ENCODE assay signal across 15 mouse cellular contexts in the genomic region with DNA sequence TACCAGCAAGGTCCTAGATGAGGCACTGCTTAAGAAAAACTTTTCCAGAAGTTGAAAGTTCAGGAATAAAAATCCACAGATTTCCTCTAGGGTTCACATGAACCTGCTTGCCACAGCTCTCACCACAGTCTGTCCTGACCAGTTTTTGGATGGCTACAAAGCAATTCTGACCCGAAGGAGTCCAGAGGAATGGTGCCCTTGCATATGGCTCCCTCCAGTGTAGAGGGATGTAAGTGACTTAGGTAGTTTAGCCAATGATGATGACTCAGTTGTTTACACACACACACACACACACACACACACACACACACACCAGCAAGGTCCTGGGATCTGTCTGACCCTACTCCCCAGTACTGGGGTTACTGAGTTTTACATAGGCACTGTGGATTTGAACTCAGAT. TPM values are rescaled to one million over a fixed set of nuclear protein-coding genes. Genes with fewer than 3 reads are reported as not detected.
DNase-seq lines count a peak whose midpoint lies in the region; ATAC-seq and TF ChIP-seq lines count a peak whose summit lies in the region.
"Had no signal": no experiment of that assay in that cellular context is flagged by ENCODE, and none has a peak within 500 bp of the region (broad histone marks: within the 10 kb centered on the region; RNA-seq: fewer than 3 reads in every experiment).

No protein-coding gene starts in this region.

- no peaks in the 10 kb centered on the region for H3K36me3 ChIP-seq in forebrain, embryonic 11.5 days (ENCODE audit: control insufficient read depth, insufficient read depth, low read length)
- no peaks in the 10 kb centered on the region for H3K36me3 ChIP-seq in forebrain, embryonic 10.5 days (replicated peaks)
- H3K36me3 ChIP-seq in intestine, postnatal 0 days (ENCODE audit: control insufficient read depth, insufficient read depth): no peaks in the 10 kb centered on the region
- H3K36me3 ChIP-seq in intestine, embryonic 16.5 days (ENCODE audit: control insufficient read depth, insufficient read depth, low read length): no peaks in the 10 kb centered on the region
- H3K36me3 ChIP-seq: embryonic facial prominence, embryonic 12.5 days; heart, embryonic 13.5 days; hindbrain, embryonic 15.5 days; liver, embryonic 13.5 days had no signal

- no peaks in the 10 kb centered on the region for H3K27me3 ChIP-seq in forebrain, embryonic 11.5 days (ENCODE audit: control insufficient read depth, insufficient read depth, low read length)
- no peaks in the 10 kb centered on the region for H3K27me3 ChIP-seq in forebrain, embryonic 10.5 days (ENCODE audit: poor library complexity, severe bottlenecking)
- no peaks in the 10 kb centered on the region; the same call in 1 of the 2 replicates for H3K27me3 ChIP-seq in intestine, postnatal 0 days (replicated peaks; ENCODE audit: control insufficient read depth, insufficient read depth, low read length)
- no peaks in the 10 kb centered on the region for H3K27me3 ChIP-seq in intestine, embryonic 16.5 days (replicated peaks; ENCODE audit: control insufficient read depth, insufficient read depth, low read length)
- H3K27me3 ChIP-seq: embryonic facial prominence, embryonic 12.5 days; hindbrain, embryonic 15.5 days had no signal

- H3K4me1 ChIP-seq in forebrain, embryonic 11.5 days (replicated peaks; ENCODE audit: control insufficient read depth, insufficient read depth, low read length): no peaks in the 10 kb centered on the region
- H3K4me1 ChIP-seq in forebrain, embryonic 10.5 days: no peaks in the 10 kb centered on the region
- no peaks in the 10 kb centered on the region for H3K4me1 ChIP-seq in intestine, postnatal 0 days (replicated peaks; ENCODE audit: control insufficient read depth, insufficient read depth, low read length)
- H3K4me1 ChIP-seq in intestine, embryonic 16.5 days (ENCODE audit: control insufficient read depth, insufficient read depth, low read length): no peaks in the 10 kb centered on the region
- H3K4me1 ChIP-seq: embryonic facial prominence, embryonic 12.5 days; heart, embryonic 13.5 days; hindbrain, embryonic 15.5 days; liver, embryonic 13.5 days had no signal

- peak; percentile 39 for DNase-seq in forebrain, embryonic 11.5 days (ENCODE audit: low spot score)
- DNase-seq in forebrain, embryonic 10.5 days (ENCODE audit: extremely low spot score, low spot score): no peak
- DNase-seq in lung, postnatal 10 days: peak; percentile 36
- no peak for DNase-seq in lung, postnatal 14 days
- DNase-seq in cerebellum, postnatal 10 days: no peak
- DNase-seq: cerebellum, adult 9-10 months; kidney, adult 9 months; liver, embryonic 13.5 days; right cerebral cortex, adult 18-20 months had no signal

- WGBS in forebrain, embryonic 11.5 days: 56% methylated on average over 1 of the region's 1 CpGs
- 68% methylated on average over 1 of the region's 1 CpGs for WGBS in forebrain, embryonic 10.5 days
- WGBS in intestine, postnatal 0 days: 32% methylated on average over 1 of the region's 1 CpGs
- 26% methylated on average over 1 of the region's 1 CpGs for WGBS in intestine, embryonic 16.5 days

- no peak overlapping the region for H3K27ac ChIP-seq in forebrain, embryonic 11.5 days (ENCODE audit: low read depth, low read length)
- no peak overlapping the region for H3K27ac ChIP-seq in forebrain, embryonic 10.5 days
- no peak overlapping the region for H3K27ac ChIP-seq in intestine, postnatal 0 days (ENCODE audit: low read depth, low read length)
- no peak overlapping the region for H3K27ac ChIP-seq in intestine, embryonic 16.5 days (ENCODE audit: low read length)
- H3K27ac ChIP-seq: embryonic facial prominence, embryonic 12.5 days; heart, embryonic 13.5 days; hindbrain, embryonic 15.5 days; liver, embryonic 13.5 days had no signal

- no peak overlapping the region for H3K4me3 ChIP-seq in forebrain, embryonic 11.5 days (ENCODE audit: low read depth, low read length)
- H3K4me3 ChIP-seq in forebrain, embryonic 10.5 days: no peak overlapping the region
- H3K4me3 ChIP-seq in intestine, postnatal 0 days (ENCODE audit: low read depth, low read length): no peak overlapping the region
- no peak overlapping the region for H3K4me3 ChIP-seq in intestine, embryonic 16.5 days (ENCODE audit: low read length)
- H3K4me3 ChIP-seq: embryonic facial prominence, embryonic 12.5 days; heart, embryonic 13.5 days; hindbrain, embryonic 15.5 days; liver, embryonic 13.5 days had no signal

- H3K9ac ChIP-seq in forebrain, embryonic 11.5 days (ENCODE audit: low read length): no peak overlapping the region
- no peak overlapping the region for H3K9ac ChIP-seq in intestine, postnatal 0 days (ENCODE audit: low read depth, low read length)
- no peak overlapping the region for H3K9ac ChIP-seq in intestine, embryonic 16.5 days (ENCODE audit: low read depth, low read length)
- H3K9ac ChIP-seq: embryonic facial prominence, embryonic 12.5 days; heart, embryonic 13.5 days; hindbrain, embryonic 15.5 days; liver, embryonic 13.5 days had no signal

- H3K9me3 ChIP-seq in forebrain, embryonic 11.5 days (ENCODE audit: control insufficient read depth, low read length): no peaks in the 10 kb centered on the region
- H3K9me3 ChIP-seq in forebrain, embryonic 10.5 days: no peaks in the 10 kb centered on the region
- H3K9me3 ChIP-seq in intestine, postnatal 0 days (ENCODE audit: control insufficient read depth): no peaks in the 10 kb centered on the region
- H3K9me3 ChIP-seq in intestine, embryonic 16.5 days (ENCODE audit: control insufficient read depth, low read length): no peaks in the 10 kb centered on the region
- H3K9me3 ChIP-seq: embryonic facial prominence, embryonic 12.5 days; heart, embryonic 13.5 days; hindbrain, embryonic 15.5 days; liver, embryonic 13.5 days had no signal

- peak; percentile 76 for TF ChIP-seq CTCF in intestine, postnatal 0 days (IDR thresholded peaks at IDR 0.05; ENCODE audit: low read depth)

- ATAC-seq in forebrain, embryonic 11.5 days (replicated peaks; ENCODE audit: low FRiP score): no peak
- no peak for ATAC-seq in intestine, postnatal 0 days
- ATAC-seq in intestine, embryonic 16.5 days: no peak
- ATAC-seq in megakaryocyte progenitor cell, adult 5-6 weeks (replicated peaks; ENCODE audit: poor library complexity): peak; percentile 49

- H3K4me2 ChIP-seq in forebrain, embryonic 11.5 days (ENCODE audit: low read depth, low read length, severe bottlenecking): no peak overlapping the region
- H3K4me2 ChIP-seq in intestine, postnatal 0 days (replicated peaks; ENCODE audit: low read depth): no peak overlapping the region
- H3K4me2 ChIP-seq in intestine, embryonic 16.5 days (ENCODE audit: low read depth, low read length): no peak overlapping the region
- H3K4me2 ChIP-seq: embryonic facial prominence, embryonic 12.5 days; heart, embryonic 13.5 days; hindbrain, embryonic 15.5 days; liver, embryonic 13.5 days had no signal

RNA-seq across cellular contexts. Expression of gene Insig1, which starts 19.4 kb away (rescaled TPM):
- polyA plus RNA-seq in forebrain, embryonic 11.5 days (2014; fragmentation: Nextera tagmentation; extraction: Ambion mirVana): 102 and 103 TPM in 2 replicates
- polyA plus RNA-seq in forebrain, embryonic 10.5 days (2016; fragmentation: Nextera tagmentation; extraction: Ambion mirVana): 94.2 and 104 TPM in 2 replicates
- 100 and 102 TPM in 2 replicates for polyA plus RNA-seq in intestine, postnatal 0 days (2015; fragmentation: Nextera tagmentation; extraction: Ambion mirVana)
- polyA plus RNA-seq in intestine, embryonic 16.5 days (2015; fragmentation: Nextera tagmentation; extraction: Ambion mirVana): 255 and 324 TPM in 2 replicates
- total RNA-seq in megakaryocyte progenitor cell, adult 5-6 weeks (2015): 16.5 and 19.3 TPM in 2 replicates
- total RNA-seq in megakaryocyte progenitor cell, adult 5-6 weeks (2017): 20.2 and 27.8 TPM in 2 replicates

Comparison
In these comparisons a context has a peak if more than half of its experiments do, and no peak if none do; other contexts are left out.
1. DNase-seq: peak in forebrain, embryonic 11.5 days (single experiment) and lung, postnatal 10 days (single experiment); none in forebrain, embryonic 10.5 days (single experiment), lung, postnatal 14 days (single experiment) and cerebellum, postnatal 10 days (0 of 2).